Comparison of ENCODE assay signal across 8 mouse cellular contexts in the genomic region with DNA sequence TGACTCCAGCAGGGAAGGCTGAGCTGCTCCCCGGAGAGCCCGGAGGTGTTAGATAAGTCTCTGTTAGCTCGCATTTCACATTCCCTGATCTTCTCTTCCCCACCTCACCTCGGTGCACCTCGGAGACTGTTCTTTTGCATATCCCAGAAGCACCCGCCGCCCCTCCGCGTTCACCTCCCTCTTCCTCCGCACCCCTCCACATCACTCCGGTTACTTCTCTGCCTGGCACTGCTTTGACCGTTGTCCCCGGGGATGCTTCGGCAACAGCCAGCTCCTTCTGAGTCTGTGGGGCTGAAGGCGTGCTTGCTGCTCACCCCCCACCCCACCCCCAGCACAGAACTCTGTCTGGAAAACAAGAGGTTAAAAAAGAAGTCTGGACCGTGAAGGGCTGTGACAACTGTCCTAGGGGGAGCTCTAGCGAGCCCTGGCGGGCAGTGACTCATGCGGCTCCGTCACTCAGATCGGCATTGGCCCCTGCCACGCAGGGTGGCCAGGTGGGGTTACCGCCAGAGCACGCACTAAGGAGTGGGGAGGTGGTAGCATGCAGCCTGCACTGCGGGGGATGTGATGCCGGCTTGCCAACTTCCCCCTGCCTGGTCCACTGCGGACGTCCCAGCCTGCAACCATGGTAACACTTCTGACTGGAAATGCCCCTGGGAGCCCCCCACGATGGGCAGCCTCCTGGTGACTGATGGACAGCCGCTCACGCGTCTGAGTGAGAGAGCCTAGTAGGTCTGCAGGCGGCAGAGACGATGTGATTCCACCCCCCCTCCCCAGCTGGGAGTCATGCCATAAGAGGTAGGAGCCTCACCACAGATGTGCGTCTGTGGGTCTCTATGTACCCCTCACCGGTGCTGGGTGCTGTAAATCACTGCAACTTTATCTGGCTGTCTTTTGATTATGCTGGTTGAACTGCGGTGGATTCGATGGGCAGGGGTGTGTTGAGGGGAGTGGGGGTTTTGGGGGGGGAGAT.
DNase-seq lines count a peak whose midpoint lies in the region; TF ChIP-seq lines count a peak whose summit lies in the region.

No protein-coding gene starts in this region.

- H3K9me3 ChIP-seq in E14TG2a.4 (ENCODE audit: low read length): no peaks in the 10 kb centered on the region
- H3K9me3 ChIP-seq in forebrain, embryonic 10.5 days: no peaks in the 10 kb centered on the region

- peaks cover 61% of the 10 kb centered on the region for H3K36me3 ChIP-seq in E14TG2a.4 (ENCODE audit: insufficient read depth, low read length)
- peaks cover 56% of the 10 kb centered on the region for H3K36me3 ChIP-seq in forebrain, embryonic 10.5 days (replicated peaks)

- no peak for TF ChIP-seq CTCF in E14TG2a.4 (conservative IDR thresholded peaks at IDR 0.05; ENCODE audit: low read length)

- H3K4me1 ChIP-seq in E14TG2a.4 (replicated peaks; ENCODE audit: low read depth, low read length): peaks cover 66% of the 10 kb centered on the region
- H3K4me1 ChIP-seq in forebrain, embryonic 10.5 days: peaks cover 26% of the 10 kb centered on the region

- no peaks in the 10 kb centered on the region for H3K27me3 ChIP-seq in E14TG2a.4 (ENCODE audit: insufficient read depth, low read length)
- H3K27me3 ChIP-seq in forebrain, embryonic 10.5 days (ENCODE audit: poor library complexity, severe bottlenecking): peaks cover 3% of the 10 kb centered on the region; the same call in 1 of the 2 replicates

- WGBS in forebrain, embryonic 10.5 days: 5% methylated on average over 38 of the region's 38 CpGs

- H3K27ac ChIP-seq in forebrain, embryonic 10.5 days: no peak overlapping the region

- DNase-seq in brain, adult 2 months (ENCODE audit: low read depth, low spot score): peak; percentile 92
- DNase-seq in forebrain, embryonic 10.5 days (ENCODE audit: extremely low spot score, low spot score): peak; percentile 39
- DNase-seq in heart, postnatal 4 days: peak; percentile 51
- peak; percentile 40 for DNase-seq in left cerebral cortex, adult 11 months (ENCODE audit: low spot score)
- peak; percentile 23 for DNase-seq in lung, postnatal 14 days
- peak; percentile 52 to 58 for DNase-seq in right cerebral cortex, postnatal 36 days (ENCODE audit: low spot score in 2 of 2)
- no peak for DNase-seq in thymus, postnatal 4 days

- H3K4me3 ChIP-seq in E14TG2a.4 (replicated peaks; ENCODE audit: low read length): peak overlapping the region; percentile 59
- peak overlapping the region; percentile 42 for H3K4me3 ChIP-seq in forebrain, embryonic 10.5 days
